Mouse (Mus musculus) stomach, embryonic 16.5 days (tissue): Measurements from ENCODE around the gene Fbrsl1. TPM values are rescaled to one million over a fixed set of nuclear protein-coding genes. Genes with fewer than 3 reads are reported as not detected.

ENCODE experiments used
- ATAC-seq: fragments of 200-750 bp; cut with Nextera tagmentation; 2 replicates; pipeline ENCODE4 v1.8.0; 2017; ENCODE audit warnings: moderate number of reproducible peaks, moderate TSS enrichment; ENCODE audit not compliant: insufficient read depth, low FRiP score
- H3K27ac ChIP-seq: fragments of 300-500 bp; sonication (generic); 2 replicates; pipeline ENCODE4 v1.5.1; 2014; ENCODE audit warnings: low read length
- H3K27me3 ChIP-seq: fragments of 300-500 bp; sonication (generic); 2 replicates; pipeline ENCODE4 v1.6.1; 2014; ENCODE audit warnings: low read length, control low read depth, mixed read lengths; ENCODE audit not compliant: control insufficient read depth, insufficient read depth
- H3K36me3 ChIP-seq: fragments of 300-500 bp; sonication (generic); 2 replicates; pipeline ENCODE4 v1.6.1; 2014; ENCODE audit warnings: low read length; ENCODE audit not compliant: control insufficient read depth, insufficient read depth
- H3K4me1 ChIP-seq: fragments of 300-500 bp; sonication (generic); 2 replicates; pipeline ENCODE4 v1.6.1; 2014; ENCODE audit warnings: low read length, control low read depth, mixed read lengths; ENCODE audit not compliant: control insufficient read depth, insufficient read depth
- H3K4me2 ChIP-seq: fragments of 300-500 bp; sonication (generic); 2 replicates; pipeline ENCODE4 v1.6.1; 2014; ENCODE audit warnings: low read depth, low read length, mixed read lengths
- H3K4me3 ChIP-seq: fragments of 300-500 bp; sonication (generic); replicated peaks from 2 replicates; pipeline ENCODE4 v1.5.1; 2014; ENCODE audit warnings: mild to moderate bottlenecking, low read length
- H3K9ac ChIP-seq: fragments of 300-500 bp; sonication (generic); 2 replicates; pipeline ENCODE4 v1.6.1; 2014; ENCODE audit warnings: low read length
- H3K9me3 ChIP-seq: fragments of 300-500 bp; sonication (generic); replicated peaks from 2 replicates; pipeline ENCODE4 v1.6.1; 2016; ENCODE audit warnings: low read length, control low read depth; ENCODE audit not compliant: control insufficient read depth
- WGBS: fragments of 180-500 bp; shearing (Covaris S2); extraction: QIAGEN DNeasy Blood & Tissue Kit; methylation state at CpG from one replicate; pipeline ENCODE4 v1.1.7; 2014; 5-methylcytosine and 5-hydroxymethylcytosine counted together
- polyA plus RNA-seq: library from polyadenylated mRNA; unstranded; fragments of >200 nt; fragmentation: Nextera tagmentation; extraction: Ambion mirVana; gene quantifications from 2 replicates; pipeline ENCODE4 v1.2.1, GENCODE M21; 2015

Gene Fbrsl1
- polyA plus RNA-seq, 1 experiment from 2014 or later, result 5.5 TPM

GRCm38 (mm10) chr5:110466531-110467424 is 18.5 kb upstream of the Fbrsl1 start:
- H3K36me3 ChIP-seq, result no peaks in the 10 kb centered on the region
- H3K4me3 ChIP-seq, result no peak overlapping the region
- no peak overlapping the region for H3K9ac ChIP-seq
- 58% methylated on average over 11 of the region's 11 CpGs for WGBS
- no peak for ATAC-seq
- no peaks in the 10 kb centered on the region for H3K9me3 ChIP-seq
- no peaks in the 10 kb centered on the region for H3K27me3 ChIP-seq
- H3K27ac ChIP-seq, result no peak overlapping the region
- no peak overlapping the region for H3K4me2 ChIP-seq
- no peaks in the 10 kb centered on the region for H3K4me1 ChIP-seq

- Histone ChIP-seq H3K4me3 (no peak overlapping the region), H3K4me1 (no peaks in the 10 kb centered on the region), H3K27me3 (no peaks in the 10 kb centered on the region), H3K9ac (no peak overlapping the region), H3K9me3 (no peaks in the 10 kb centered on the region), H3K27ac (no peak overlapping the region), H3K4me2 (no peak overlapping the region), H3K36me3 (no peaks in the 10 kb centered on the region)
- no peak for ATAC-seq
- 86% methylated on average over 2 of the region's 2 CpGs for WGBS
Measured at GRCm38 (mm10) chr5:110462646-110463045, 14.3 kb upstream of the Fbrsl1 start.

- no peak for ATAC-seq
- no peak overlapping the region for H3K27ac ChIP-seq
- no peak overlapping the region for H3K9ac ChIP-seq
- no peaks in the 10 kb centered on the region for H3K9me3 ChIP-seq
- H3K4me1 ChIP-seq, result no peaks in the 10 kb centered on the region
- no peak overlapping the region for H3K4me3 ChIP-seq
- WGBS, result 65% methylated on average over 3 of the region's 3 CpGs
- H3K4me2 ChIP-seq, result no peak overlapping the region
- no peaks in the 10 kb centered on the region for H3K27me3 ChIP-seq
- H3K36me3 ChIP-seq, result no peaks in the 10 kb centered on the region
Measured at GRCm38 (mm10) chr5:110458936-110459335, 10.6 kb upstream of the Fbrsl1 start.

GRCm38 (mm10) chr5:110455272-110455671 is 7.0 kb upstream of the Fbrsl1 start:
- Histone ChIP-seq H3K27me3 (no peaks in the 10 kb centered on the region), H3K4me1 (no peaks in the 10 kb centered on the region), H3K4me3 (no peak overlapping the region), H3K4me2 (no peak overlapping the region), H3K9ac (no peak overlapping the region), H3K36me3 (no peaks in the 10 kb centered on the region), H3K9me3 (no peaks in the 10 kb centered on the region), H3K27ac (no peak overlapping the region)
- no peak for ATAC-seq

- no peak for ATAC-seq
- Histone ChIP-seq H3K27ac (peak overlapping the region; percentile 49), H3K27me3 (no peaks in the 10 kb centered on the region), H3K4me2 (peak overlapping the region; percentile 76), H3K9ac (peak overlapping the region; percentile 59), H3K9me3 (no peaks in the 10 kb centered on the region), H3K36me3 (no peaks in the 10 kb centered on the region), H3K4me1 (peaks cover 15% of the 10 kb centered on the region), H3K4me3 (peak overlapping the region; percentile 73)
- 45% methylated on average over 6 of the region's 6 CpGs for WGBS
Measured at GRCm38 (mm10) chr5:110449294-110449693, 991 bp upstream of the Fbrsl1 start.

GRCm38 (mm10) chr5:110447720-110448435 is 425 bp downstream of the Fbrsl1 start:
- H3K9ac ChIP-seq, result peak overlapping the region; percentile 96
- no peak for ATAC-seq
- H3K36me3 ChIP-seq, result no peaks in the 10 kb centered on the region
- no peaks in the 10 kb centered on the region for H3K27me3 ChIP-seq
- WGBS, result under 1% methylated on average over 83 of the region's 98 CpGs
- no peaks in the 10 kb centered on the region for H3K9me3 ChIP-seq
- peak overlapping the region; percentile 73 for H3K4me3 ChIP-seq
- H3K4me2 ChIP-seq, result peak overlapping the region; percentile 97
- peaks cover 18% of the 10 kb centered on the region for H3K4me1 ChIP-seq
- H3K27ac ChIP-seq, result peak overlapping the region; percentile 70

GRCm38 (mm10) chr5:110444509-110444908 is 3.8 kb downstream of the Fbrsl1 start:
- no peak overlapping the region for H3K4me3 ChIP-seq
- H3K36me3 ChIP-seq, result no peaks in the 10 kb centered on the region
- H3K9ac ChIP-seq, result no peak overlapping the region
- no peak overlapping the region for H3K27ac ChIP-seq
- no peak for ATAC-seq
- 89% methylated on average over 2 of the region's 2 CpGs for WGBS
- H3K27me3 ChIP-seq, result no peaks in the 10 kb centered on the region
- peaks cover 18% of the 10 kb centered on the region for H3K4me1 ChIP-seq
- H3K4me2 ChIP-seq, result no peak overlapping the region
- H3K9me3 ChIP-seq, result no peaks in the 10 kb centered on the region

GRCm38 (mm10) chr5:110442966-110443590 is 5.2 kb downstream of the Fbrsl1 start:
- Histone ChIP-seq H3K27me3 (no peaks in the 10 kb centered on the region), H3K4me2 (no peak overlapping the region)

More at GRCm38 (mm10) chr5:110442966-110443590, 5.2 kb downstream of the Fbrsl1 start:
- Histone ChIP-seq H3K36me3 (no peaks in the 10 kb centered on the region), H3K4me3 (no peak overlapping the region), H3K27ac (no peak overlapping the region), H3K9ac (no peak overlapping the region), H3K9me3 (no peaks in the 10 kb centered on the region), H3K4me1 (peaks cover 18% of the 10 kb centered on the region)
- ATAC-seq, result no peak
- WGBS, result 81% methylated on average over 3 of the region's 3 CpGs
